Mouse (Mus musculus): ENCODE data around the gene Ppig.
A peak's percentile ranks its signal among the peaks of the same experiment; 100 is the strongest.
"Not testable (repeated sequence)": the region's sequence is repeated elsewhere in the genome, so short reads cannot be mapped to it uniquely, and the experiment has no call there.

Gene Ppig

GRCm38 (mm10) chr2:69722273-69722649 is at the start of gene Ppig:
TSS of gene Ppig (plus strand) at chr2:69722545.
- no peak for DNase-seq (ENCODE audit: low spot score in 2 of 2)

GRCm38 (mm10) chr2:69673723-69674122 is 48.6 kb upstream of the Ppig start:
- no peak for DNase-seq (ENCODE audit: low spot score in 2 of 2)

GRCm38 (mm10) chr2:69675266-69675665 is 47.1 kb upstream of the Ppig start:
- no peak for DNase-seq (ENCODE audit: low spot score in 2 of 2)

GRCm38 (mm10) chr2:69676713-69677112 is 45.6 kb upstream of the Ppig start:
- DNase-seq (ENCODE audit: low spot score in 2 of 2), result no peak

GRCm38 (mm10) chr2:69677215-69677614 is 45.1 kb upstream of the Ppig start:
- DNase-seq (ENCODE audit: low spot score in 2 of 2), result not testable (repeated sequence)

- DNase-seq (ENCODE audit: low spot score in 2 of 2), result no peak
Measured at GRCm38 (mm10) chr2:69679990-69680389, 42.4 kb upstream of the Ppig start.

GRCm38 (mm10) chr2:69681931-69682330 is 40.4 kb upstream of the Ppig start:
- DNase-seq (ENCODE audit: low spot score in 2 of 2), result no peak

- DNase-seq (ENCODE audit: low spot score in 2 of 2), result no peak
Measured at GRCm38 (mm10) chr2:69683036-69683805, 39.1 kb upstream of the Ppig start.

GRCm38 (mm10) chr2:69684488-69684887 is 37.9 kb upstream of the Ppig start:
- DNase-seq (ENCODE audit: low spot score in 2 of 2), result no peak

GRCm38 (mm10) chr2:69690214-69690613 is 32.1 kb upstream of the Ppig start:
- DNase-seq (ENCODE audit: low spot score in 2 of 2), result no peak

GRCm38 (mm10) chr2:69690843-69691242 is 31.5 kb upstream of the Ppig start:
- no peak for DNase-seq (ENCODE audit: low spot score in 2 of 2)

- no peak for DNase-seq (ENCODE audit: low spot score in 2 of 2)
Measured at GRCm38 (mm10) chr2:69693501-69693900, 28.8 kb upstream of the Ppig start.

GRCm38 (mm10) chr2:69700446-69700845 is 21.9 kb upstream of the Ppig start:
- DNase-seq (ENCODE audit: low spot score in 2 of 2), result no peak

- no peak for DNase-seq (ENCODE audit: low spot score in 2 of 2)
Measured at GRCm38 (mm10) chr2:69712171-69712570, 10.2 kb upstream of the Ppig start.

GRCm38 (mm10) chr2:69712981-69713625 is 9.2 kb upstream of the Ppig start, which contains the start of gene Fastkd1:
TSS of gene Fastkd1 (minus strand) at chr2:69713516.
- DNase-seq (ENCODE audit: low spot score in 2 of 2), result peak; percentile 52 to 74

GRCm38 (mm10) chr2:69713626-69714014 is 8.7 kb upstream of the Ppig start:
- DNase-seq (ENCODE audit: low spot score in 2 of 2), result no peak

GRCm38 (mm10) chr2:69714126-69714525 is 8.2 kb upstream of the Ppig start:
- DNase-seq (ENCODE audit: low spot score in 2 of 2), result no peak

GRCm38 (mm10) chr2:69716483-69716882 is 5.9 kb upstream of the Ppig start:
- no peak for DNase-seq (ENCODE audit: low spot score in 2 of 2)

- DNase-seq (ENCODE audit: low spot score in 2 of 2), result no peak
Measured at GRCm38 (mm10) chr2:69719121-69719520, 3.2 kb upstream of the Ppig start.

- DNase-seq (ENCODE audit: low spot score in 2 of 2), result peak; percentile 79 to 93
Measured at GRCm38 (mm10) chr2:69722650-69723518, 539 bp downstream of the Ppig start.

GRCm38 (mm10) chr2:69723519-69723825 is 1.1 kb downstream of the Ppig start:
- DNase-seq (ENCODE audit: low spot score in 2 of 2), result no peak

- no peak for DNase-seq (ENCODE audit: low spot score in 2 of 2)
Measured at GRCm38 (mm10) chr2:69745091-69745490, 22.7 kb downstream of the Ppig start.

Data from cerebellum, postnatal 4 days (tissue).